Mouse (Mus musculus) ES-E14 (cell line): ENCODE results near the gene Ap1g2. TPM values are rescaled to one million over a fixed set of nuclear protein-coding genes. Genes with fewer than 3 reads are reported as not detected.

Experiments
- DNase-seq: peaks from one replicate; pipeline ENCODE4 v3.0.0-alpha.2; 2013; ENCODE audit warnings: low read depth, low spot score
- H3K27ac ChIP-seq: 2 replicates; pipeline ENCODE4 v1.5.1; 2012; ENCODE audit warnings: low read depth, mild to moderate bottlenecking, low read length, moderate library complexity, mixed read lengths; ENCODE audit not compliant: poor library complexity, insufficient read depth, severe bottlenecking
- H3K36me3 ChIP-seq: 2 replicates; pipeline ENCODE4 v1.6.1; 2012; ENCODE audit warnings: mild to moderate bottlenecking, low read length, moderate library complexity, mixed read lengths; ENCODE audit not compliant: control insufficient read depth, poor library complexity, insufficient read depth, severe bottlenecking
- H3K4me1 ChIP-seq, 2 experiments: fragments of 150-350 bp in 1 of 2; sonication (generic) in 1 of 2; 2 replicates each; pipeline ENCODE4 v1.6.1; 2012; ENCODE audit warnings: low read length in 2 of 2, mild to moderate bottlenecking in 1 of 2, mixed read lengths in 1 of 2; ENCODE audit not compliant: control insufficient read depth in 2 of 2, insufficient read depth in 2 of 2, poor library complexity in 1 of 2
- H3K4me3 ChIP-seq, 2 experiments: fragments of 150-350 bp in 1 of 2; sonication (generic) in 1 of 2; 2 replicates each; pipeline ENCODE4 v1.5.1; 2012; ENCODE audit warnings: low read length in 2 of 2, low read depth in 1 of 2, mild to moderate bottlenecking in 1 of 2, mixed read lengths in 1 of 2; ENCODE audit not compliant: insufficient read depth in 1 of 2, poor library complexity in 1 of 2, severe bottlenecking in 1 of 2
- H3K9ac ChIP-seq: 2 replicates; pipeline ENCODE4 v1.6.1; 2012; ENCODE audit warnings: low read depth, mild to moderate bottlenecking, low read length, mixed read lengths; ENCODE audit not compliant: poor library complexity, insufficient read depth, severe bottlenecking
- H3K9me3 ChIP-seq: fragments of 150-350 bp; sonication (generic); 2 replicates; pipeline ENCODE4 v1.6.1; 2012; ENCODE audit warnings: low read depth, mild to moderate bottlenecking, low read length; ENCODE audit not compliant: control insufficient read depth, insufficient read depth
- CHD2 ChIP-seq: IDR thresholded peaks from 2 replicates; pipeline ENCODE4 v1.6.1; 2014; ENCODE audit warnings: mild to moderate bottlenecking, low read depth, low read length, inconsistent platforms
- HCFC1 ChIP-seq: IDR thresholded peaks from 2 replicates; pipeline ENCODE4 v1.6.1; 2012; ENCODE audit warnings: low read length, inconsistent platforms, borderline replicate concordance; ENCODE audit not compliant: insufficient read depth
- MAFK ChIP-seq: IDR thresholded peaks from 2 replicates; pipeline ENCODE4 v1.6.1; 2014; ENCODE audit warnings: mild to moderate bottlenecking, low read depth, low read length, inconsistent platforms; ENCODE audit not compliant: insufficient read depth
- ZC3H11A ChIP-seq: IDR thresholded peaks from 2 replicates; pipeline ENCODE4 v1.6.1; 2012; ENCODE audit warnings: low read depth, mild to moderate bottlenecking, inconsistent platforms, low read length, borderline replicate concordance
- ZNF384 ChIP-seq: IDR thresholded peaks from 2 replicates; pipeline ENCODE4 v1.6.1; 2012; ENCODE audit warnings: low read depth, low read length, inconsistent platforms
- in situ Hi-C, 2 experiments: fragments of 600-800 bp; cut with MboI; formaldehyde crosslinking; loops; one replicate each; pipeline ENCODE4 v1.15.1; 2025; ENCODE audit warnings: low sequenced_read_pairs in 2 of 2, inconsistent platforms in 1 of 2; ENCODE audit not compliant: unreplicated experiment in 2 of 2
- total RNA-seq: library from RNA; depleted of rRNA; stranded (reverse); fragments of 300-350 nt; gene quantifications from 2 replicates; pipeline ENCODE4 v1.2.3, GENCODE M21; 2012; rRNA removed

Gene Ap1g2
- total RNA-seq, 1 experiment = 5.9 TPM

GRCm38 (mm10) chr14:55055167-55055834 lies 51.1 kb downstream of the Ap1g2 start:
- Histone ChIP-seq H3K27ac (no peak overlapping the region), H3K9me3 (no peaks in the 10 kb centered on the region), H3K4me1 (peaks cover 7 to 9% of the 10 kb centered on the region in 2 experiments; a peak in 3 of 4 replicates), H3K36me3 (no peaks in the 10 kb centered on the region), H3K4me3 (no peak overlapping the region), H3K9ac (no peak overlapping the region)
- in situ Hi-C loops = no loop called here
- DNase-seq = no peak
- TF ChIP-seq ZC3H11A = no peak

GRCm38 (mm10) chr14:55054191-55054749 lies 52.1 kb downstream of the Ap1g2 start:
- H3K9ac ChIP-seq = no peak overlapping the region
- no peak overlapping the region for H3K27ac ChIP-seq
- H3K36me3 ChIP-seq = no peaks in the 10 kb centered on the region
- in situ Hi-C loops = no loop called here
- no peak for DNase-seq
- peaks cover 5 to 7% of the 10 kb centered on the region in 2 experiments; a peak in 2 of 4 replicates for H3K4me1 ChIP-seq
- TF ChIP-seq ZC3H11A = no peak
- no peak for TF ChIP-seq HCFC1
- no peak for TF ChIP-seq CHD2
- no peak for TF ChIP-seq MAFK
- no peak overlapping the region for H3K4me3 ChIP-seq
- H3K9me3 ChIP-seq = no peaks in the 10 kb centered on the region

GRCm38 (mm10) chr14:55053708-55054190 lies 52.6 kb downstream of the Ap1g2 start:
- TF ChIP-seq CHD2 (no peak), MAFK (no peak), ZC3H11A (no peak), HCFC1 (no peak), ZNF384 (no peak)
- Histone ChIP-seq H3K36me3 (no peaks in the 10 kb centered on the region), H3K9me3 (no peaks in the 10 kb centered on the region), H3K4me3 (no peak overlapping the region), H3K9ac (no peak overlapping the region), H3K4me1 (peaks cover 4 to 9% of the 10 kb centered on the region in 2 experiments; a peak in 1 of 4 replicates), H3K27ac (no peak overlapping the region)
- in situ Hi-C loops = no loop called here
- no peak for DNase-seq

GRCm38 (mm10) chr14:55053050-55053449 lies 53.3 kb downstream of the Ap1g2 start:
- DNase-seq = no peak
- no peak overlapping the region for H3K27ac ChIP-seq
- no peak for TF ChIP-seq MAFK
- TF ChIP-seq ZNF384 = no peak
- no peak overlapping the region for H3K9ac ChIP-seq
- peaks cover 5 to 11% of the 10 kb centered on the region in 2 experiments; a peak in 2 of 4 replicates for H3K4me1 ChIP-seq
- no peaks in the 10 kb centered on the region for H3K9me3 ChIP-seq
- H3K4me3 ChIP-seq = no peak overlapping the region
- in situ Hi-C loops = no loop called here
- H3K36me3 ChIP-seq = no peaks in the 10 kb centered on the region

- H3K9me3 ChIP-seq = no peaks in the 10 kb centered on the region
- H3K36me3 ChIP-seq = no peaks in the 10 kb centered on the region
- no peak for TF ChIP-seq CHD2
- TF ChIP-seq MAFK = no peak
- TF ChIP-seq ZC3H11A = no peak
- TF ChIP-seq ZNF384 = no peak
- TF ChIP-seq HCFC1 = no peak
- H3K4me3 ChIP-seq = no peak overlapping the region
- in situ Hi-C loops = no loop called here
- no peak overlapping the region for H3K27ac ChIP-seq
- no peak overlapping the region for H3K9ac ChIP-seq
- DNase-seq = no peak
- peaks cover 7 to 14% of the 10 kb centered on the region in 2 experiments; a peak in 2 of 4 replicates for H3K4me1 ChIP-seq
Measured at GRCm38 (mm10) chr14:55052496-55052895, 53.9 kb downstream of the Ap1g2 start.

Other genes starting within 250 kb of the Ap1g2 start
- gene Homez, start 235.6 kb downstream of the Ap1g2 start, total RNA-seq = 2.5 and 3.9 TPM in 2 replicates
- gene Ppp1r3e, start 229.0 kb downstream of the Ap1g2 start, total RNA-seq = 0.62 and 0.74 TPM in 2 replicates
- gene Bcl2l2, start 223.2 kb downstream of the Ap1g2 start, total RNA-seq = 7.7 and 9.4 TPM in 2 replicates
- gene Gm20521, start 223.2 kb downstream of the Ap1g2 start, total RNA-seq = 0.71 and 0.79 TPM in 2 replicates
- 76.8 and 117 TPM in 2 replicates for gene Pabpn1, start 214.1 kb downstream of the Ap1g2 start, total RNA-seq
- gene Slc22a17, start 193.5 kb downstream of the Ap1g2 start, total RNA-seq = 5.2 and 16.2 TPM in 2 replicates
- gene Efs, start 180.5 kb downstream of the Ap1g2 start, total RNA-seq = 10.8 and 28.3 TPM in 2 replicates
- gene Il25, start 173.9 kb downstream of the Ap1g2 start, total RNA-seq = 0.27 and 0.74 TPM in 2 replicates
- gene Cmtm5, start 170.3 kb downstream of the Ap1g2 start, total RNA-seq = 0.74 TPM in 1 of 2 replicates, not detected in the other
- 7.1 and 8.8 TPM in 2 replicates for gene Myh6, start 139.7 kb downstream of the Ap1g2 start, total RNA-seq
- gene Gm17428, start 129.7 kb downstream of the Ap1g2 start, total RNA-seq = not detected in 2 replicates
- 3.2 and 3.3 TPM in 2 replicates for gene Myh7, start 112.0 kb downstream of the Ap1g2 start, total RNA-seq
- gene Ngdn, start 91.1 kb downstream of the Ap1g2 start, total RNA-seq = 53.5 and 90.9 TPM in 2 replicates
- gene Zfhx2, start 14.3 kb downstream of the Ap1g2 start, total RNA-seq = 9.4 and 12.4 TPM in 2 replicates
- gene Thtpa, start 11.8 kb downstream of the Ap1g2 start, total RNA-seq = 7.9 and 11.9 TPM in 2 replicates
- gene Jph4, start 10.3 kb upstream of the Ap1g2 start, total RNA-seq = 1.7 and 3.8 TPM in 2 replicates
- not detected in 2 replicates for gene Dhrs2, start 115.4 kb upstream of the Ap1g2 start, total RNA-seq